Mouse (Mus musculus): ENCODE results near the gene Il22ra1. TPM values are rescaled to one million over a fixed set of nuclear protein-coding genes. Genes with fewer than 3 reads are reported as not detected.
A peak's percentile ranks its signal among the peaks of the same experiment; 100 is the strongest.

The Il22ra1 gene
- polyA plus RNA-seq, 1 experiment from 2014 or later: 0.33 TPM

GRCm38 (mm10) chr4:135766976-135767375, 39.0 kb downstream of the Il22ra1 start:
- no peak overlapping the region for H3K4me2 ChIP-seq (ENCODE audit: low read depth, low read length)
- H3K27ac ChIP-seq (replicated peaks; ENCODE audit: low read depth, low read length): no peak overlapping the region
- H3K9ac ChIP-seq (ENCODE audit: low read depth, low read length): no peak overlapping the region
- 63% methylated on average over 3 of the region's 3 CpGs for WGBS
- ATAC-seq (ENCODE audit: low read depth) (no peak), DNase-seq (ENCODE audit: low spot score) (no peak)
- no peak overlapping the region for H3K4me3 ChIP-seq (ENCODE audit: low read depth, low read length)
- H3K4me1 ChIP-seq (ENCODE audit: control insufficient read depth, insufficient read depth, low read length): no peaks in the 10 kb centered on the region
- no peaks in the 10 kb centered on the region for H3K36me3 ChIP-seq (ENCODE audit: control insufficient read depth, insufficient read depth, low read length)
- H3K27me3 ChIP-seq (replicated peaks; ENCODE audit: control insufficient read depth, insufficient read depth, low read length): no peaks in the 10 kb centered on the region
- no peaks in the 10 kb centered on the region for H3K9me3 ChIP-seq (ENCODE audit: control insufficient read depth, low read length)

- H3K9ac ChIP-seq (ENCODE audit: low read depth, low read length): no peak overlapping the region
- no peak overlapping the region for H3K27ac ChIP-seq (replicated peaks; ENCODE audit: low read depth, low read length)
- no peak overlapping the region for H3K4me3 ChIP-seq (ENCODE audit: low read depth, low read length)
- no peaks in the 10 kb centered on the region for H3K9me3 ChIP-seq (ENCODE audit: control insufficient read depth, low read length)
- H3K36me3 ChIP-seq (ENCODE audit: control insufficient read depth, insufficient read depth, low read length): no peaks in the 10 kb centered on the region
- H3K27me3 ChIP-seq (replicated peaks; ENCODE audit: control insufficient read depth, insufficient read depth, low read length): no peaks in the 10 kb centered on the region
- H3K4me2 ChIP-seq (ENCODE audit: low read depth, low read length): no peak overlapping the region
- ATAC-seq (ENCODE audit: low read depth): no peak
- 57% methylated on average over 14 of the region's 14 CpGs for WGBS
- no peaks in the 10 kb centered on the region for H3K4me1 ChIP-seq (ENCODE audit: control insufficient read depth, insufficient read depth, low read length)
- DNase-seq (ENCODE audit: low spot score): no peak
These were observed 40.9 kb downstream of the Il22ra1 start for GRCm38 (mm10) chr4:135768572-135769526.

- Histone ChIP-seq H3K4me1 (ENCODE audit: control insufficient read depth, insufficient read depth, low read length) (no peaks in the 10 kb centered on the region), H3K27ac (replicated peaks; ENCODE audit: low read depth, low read length) (no peak overlapping the region), H3K27me3 (replicated peaks; ENCODE audit: control insufficient read depth, insufficient read depth, low read length) (no peaks in the 10 kb centered on the region), H3K9ac (ENCODE audit: low read depth, low read length) (no peak overlapping the region), H3K36me3 (ENCODE audit: control insufficient read depth, insufficient read depth, low read length) (no peaks in the 10 kb centered on the region), H3K9me3 (ENCODE audit: control insufficient read depth, low read length) (no peaks in the 10 kb centered on the region), H3K4me3 (ENCODE audit: low read depth, low read length) (no peak overlapping the region), H3K4me2 (ENCODE audit: low read depth, low read length) (no peak overlapping the region)
- 81% methylated on average over 18 of the region's 18 CpGs for WGBS
- no peak for DNase-seq (ENCODE audit: low spot score)
- ATAC-seq (ENCODE audit: low read depth): no peak
These were observed 42.8 kb downstream of the Il22ra1 start for GRCm38 (mm10) chr4:135770611-135771305.

DNA sequence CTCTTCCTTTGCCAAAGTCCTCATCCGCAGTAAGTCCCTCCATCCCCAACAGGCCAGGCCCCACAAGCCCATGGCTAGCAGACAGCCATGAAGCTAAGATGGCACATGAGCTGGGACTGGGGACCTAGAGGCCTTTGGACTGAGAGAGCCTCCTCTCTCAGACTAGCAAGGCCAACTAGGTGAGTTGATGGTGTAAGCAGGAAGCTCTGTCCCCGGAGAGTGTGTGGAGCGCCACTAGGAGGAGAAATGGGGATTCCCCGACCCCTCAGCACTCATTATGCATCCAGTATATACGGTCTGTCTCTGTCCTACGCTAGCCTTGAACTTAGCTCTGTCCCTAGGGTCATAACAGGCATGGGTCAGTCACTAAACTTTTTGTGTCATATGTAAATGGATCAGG, 43.6 kb downstream of the Il22ra1 start:
- no peaks in the 10 kb centered on the region for H3K36me3 ChIP-seq (ENCODE audit: control insufficient read depth, insufficient read depth, low read length)
- H3K9ac ChIP-seq (ENCODE audit: low read depth, low read length): no peak overlapping the region
- no peaks in the 10 kb centered on the region for H3K27me3 ChIP-seq (replicated peaks; ENCODE audit: control insufficient read depth, insufficient read depth, low read length)
- ATAC-seq (ENCODE audit: low read depth) (no peak), DNase-seq (ENCODE audit: low spot score) (no peak)
- H3K27ac ChIP-seq (replicated peaks; ENCODE audit: low read depth, low read length): no peak overlapping the region
- 79% methylated on average over 6 of the region's 6 CpGs for WGBS
- H3K4me1 ChIP-seq (ENCODE audit: control insufficient read depth, insufficient read depth, low read length): no peaks in the 10 kb centered on the region
- no peaks in the 10 kb centered on the region for H3K9me3 ChIP-seq (ENCODE audit: control insufficient read depth, low read length)
- no peak overlapping the region for H3K4me2 ChIP-seq (ENCODE audit: low read depth, low read length)
- H3K4me3 ChIP-seq (ENCODE audit: low read depth, low read length): no peak overlapping the region

DNA sequence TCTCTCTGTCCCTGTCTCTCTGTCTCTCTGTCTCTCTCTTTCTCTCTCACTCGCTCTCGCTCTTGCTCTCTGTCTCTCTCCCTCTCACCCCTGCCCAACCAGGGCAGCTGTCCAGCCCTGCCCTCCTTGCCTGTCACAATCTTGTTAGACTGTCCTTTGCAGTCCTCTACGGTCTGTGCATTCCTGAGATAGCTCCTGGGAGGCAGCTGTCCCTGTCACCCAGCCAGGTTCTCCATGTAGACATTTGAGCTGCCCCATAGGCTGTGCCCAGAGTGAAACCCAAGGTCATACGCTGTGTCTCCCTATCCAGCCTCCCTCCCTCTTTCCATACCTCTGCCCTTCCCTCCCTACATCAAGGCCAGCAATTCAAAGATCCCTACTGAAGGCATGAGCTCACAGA, 44.7 kb downstream of the Il22ra1 start:
- peak; percentile 73 for DNase-seq (ENCODE audit: low spot score)
- Histone ChIP-seq H3K4me3 (ENCODE audit: low read depth, low read length) (no peak overlapping the region), H3K27ac (replicated peaks; ENCODE audit: low read depth, low read length) (no peak overlapping the region), H3K4me1 (ENCODE audit: control insufficient read depth, insufficient read depth, low read length) (no peaks in the 10 kb centered on the region), H3K9me3 (ENCODE audit: control insufficient read depth, low read length) (no peaks in the 10 kb centered on the region), H3K4me2 (ENCODE audit: low read depth, low read length) (no peak overlapping the region), H3K36me3 (ENCODE audit: control insufficient read depth, insufficient read depth, low read length) (no peaks in the 10 kb centered on the region), H3K9ac (ENCODE audit: low read depth, low read length) (no peak overlapping the region), H3K27me3 (replicated peaks; ENCODE audit: control insufficient read depth, insufficient read depth, low read length) (no peaks in the 10 kb centered on the region)
- WGBS: 64% methylated on average over 4 of the region's 4 CpGs
- peak; percentile 76 for ATAC-seq (ENCODE audit: low read depth)

DNA sequence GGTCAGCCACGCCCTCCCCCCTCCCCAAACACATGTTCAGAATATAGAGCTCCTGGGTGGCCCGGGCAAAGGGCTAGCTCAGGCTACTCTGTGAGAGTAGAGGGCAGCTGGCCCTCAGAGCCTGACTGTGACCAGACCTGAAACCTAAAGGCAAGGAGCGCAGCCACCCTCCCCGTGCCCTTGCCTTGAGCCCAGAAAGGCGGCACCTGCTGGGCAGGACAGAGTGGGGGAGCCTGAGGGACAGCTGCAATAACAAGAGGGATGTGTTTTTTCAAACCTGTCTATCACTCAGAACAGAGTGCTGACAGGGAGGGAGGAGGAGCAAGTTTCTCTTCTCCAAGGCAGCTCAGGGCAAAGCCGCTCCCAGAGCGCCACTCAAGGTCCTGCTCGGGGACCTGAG, 46.5 kb downstream of the Il22ra1 start:
- ATAC-seq (ENCODE audit: low read depth) (peak; percentile 51; the same call in 1 of the 2 replicates), DNase-seq (ENCODE audit: low spot score) (peak; percentile 46)
- no peak overlapping the region for H3K9ac ChIP-seq (ENCODE audit: low read depth, low read length)
- no peak overlapping the region for H3K4me2 ChIP-seq (ENCODE audit: low read depth, low read length)
- H3K27ac ChIP-seq (replicated peaks; ENCODE audit: low read depth, low read length): no peak overlapping the region
- H3K27me3 ChIP-seq (replicated peaks; ENCODE audit: control insufficient read depth, insufficient read depth, low read length): no peaks in the 10 kb centered on the region
- H3K4me3 ChIP-seq (ENCODE audit: low read depth, low read length): no peak overlapping the region
- H3K9me3 ChIP-seq (ENCODE audit: control insufficient read depth, low read length): no peaks in the 10 kb centered on the region
- H3K4me1 ChIP-seq (ENCODE audit: control insufficient read depth, insufficient read depth, low read length): no peaks in the 10 kb centered on the region
- H3K36me3 ChIP-seq (ENCODE audit: control insufficient read depth, insufficient read depth, low read length): no peaks in the 10 kb centered on the region
- WGBS: 48% methylated on average over 8 of the region's 8 CpGs

DNA sequence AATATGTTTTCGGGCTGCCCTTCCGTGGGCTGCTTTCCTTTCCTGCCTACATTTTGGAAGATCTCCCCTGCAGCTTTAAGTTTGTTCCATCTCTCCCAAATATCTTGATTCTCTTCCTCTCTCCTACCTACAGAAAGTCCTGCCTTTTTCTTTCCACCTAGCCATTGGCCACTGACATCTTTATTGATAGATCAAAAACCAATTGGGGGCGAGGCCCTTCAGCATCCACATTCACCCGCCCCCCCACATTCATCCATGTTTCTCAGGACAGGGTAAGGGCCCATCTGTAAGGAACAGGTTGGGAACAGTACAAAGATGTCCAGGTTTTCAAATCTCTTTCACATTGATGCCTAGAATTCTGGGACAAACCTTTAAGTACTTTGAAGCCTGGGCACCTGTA, 48.9 kb downstream of the Il22ra1 start:
- WGBS: 85% methylated on average over 4 of the region's 4 CpGs
- no peak overlapping the region for H3K9ac ChIP-seq (ENCODE audit: low read depth, low read length)
- no peaks in the 10 kb centered on the region for H3K27me3 ChIP-seq (replicated peaks; ENCODE audit: control insufficient read depth, insufficient read depth, low read length)
- H3K4me2 ChIP-seq (ENCODE audit: low read depth, low read length): no peak overlapping the region
- no peaks in the 10 kb centered on the region for H3K36me3 ChIP-seq (ENCODE audit: control insufficient read depth, insufficient read depth, low read length)
- H3K4me3 ChIP-seq (ENCODE audit: low read depth, low read length): no peak overlapping the region
- DNase-seq (ENCODE audit: low spot score) (no peak), ATAC-seq (ENCODE audit: low read depth) (no peak)
- 0 out of 2 replicates have a peak, but pooled peaks cover 3% of the 10 kb centered on the region for H3K4me1 ChIP-seq (ENCODE audit: control insufficient read depth, insufficient read depth, low read length)
- no peaks in the 10 kb centered on the region for H3K9me3 ChIP-seq (ENCODE audit: control insufficient read depth, low read length)
- no peak overlapping the region for H3K27ac ChIP-seq (replicated peaks; ENCODE audit: low read depth, low read length)

- H3K9me3 ChIP-seq (ENCODE audit: control insufficient read depth, low read length): no peaks in the 10 kb centered on the region
- H3K27me3 ChIP-seq (replicated peaks; ENCODE audit: control insufficient read depth, insufficient read depth, low read length): no peaks in the 10 kb centered on the region
- DNase-seq (ENCODE audit: low spot score) (no peak), ATAC-seq (ENCODE audit: low read depth) (no peak)
- no peak overlapping the region for H3K4me3 ChIP-seq (ENCODE audit: low read depth, low read length)
- no peak overlapping the region for H3K9ac ChIP-seq (ENCODE audit: low read depth, low read length)
- no peak overlapping the region for H3K4me2 ChIP-seq (ENCODE audit: low read depth, low read length)
- 0 out of 2 replicates have a peak, but pooled peaks cover 3% of the 10 kb centered on the region for H3K4me1 ChIP-seq (ENCODE audit: control insufficient read depth, insufficient read depth, low read length)
- no peaks in the 10 kb centered on the region for H3K36me3 ChIP-seq (ENCODE audit: control insufficient read depth, insufficient read depth, low read length)
- WGBS: 64% methylated on average over 9 of the region's 9 CpGs
- no peak overlapping the region for H3K27ac ChIP-seq (replicated peaks; ENCODE audit: low read depth, low read length)
These were observed 51.7 kb downstream of the Il22ra1 start for GRCm38 (mm10) chr4:135779661-135780060.

Data from embryonic facial prominence, embryonic 14.5 days (tissue).